Mouse (Mus musculus) c-Kit-negative CD71-positive TER-119-positive erythroid progenitor cells, embryonic 14.5 days (primary cell): Measurements from ENCODE around the gene Cdsn.

Experiments
- DNase-seq: peaks from one replicate; pipeline ENCODE4 v3.0.0-alpha.2; 2013; ENCODE audit warnings: low read depth, low spot score

The Cdsn gene

DNA sequence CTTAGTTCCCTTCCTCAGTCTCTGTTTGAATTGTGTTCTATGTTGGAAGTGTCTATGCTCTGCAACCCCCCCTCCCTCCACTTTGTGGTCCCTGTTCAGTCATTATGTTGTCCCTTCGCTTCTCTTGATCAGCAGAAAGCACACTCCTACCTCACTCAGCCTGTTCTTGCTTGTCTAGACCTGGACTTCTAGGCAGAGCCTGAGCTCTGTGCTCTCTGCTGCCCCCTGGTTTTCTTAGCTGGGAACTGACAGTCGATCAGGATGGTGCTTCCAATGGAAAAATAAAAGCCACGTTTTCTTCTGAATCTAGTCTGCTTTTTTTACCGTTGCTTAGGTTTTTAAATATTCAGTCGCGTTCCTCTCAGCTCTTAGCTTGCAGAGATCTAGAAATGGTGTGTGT lies 17.6 kb upstream of the Cdsn start:
- peak; percentile 43 for DNase-seq

DNA sequence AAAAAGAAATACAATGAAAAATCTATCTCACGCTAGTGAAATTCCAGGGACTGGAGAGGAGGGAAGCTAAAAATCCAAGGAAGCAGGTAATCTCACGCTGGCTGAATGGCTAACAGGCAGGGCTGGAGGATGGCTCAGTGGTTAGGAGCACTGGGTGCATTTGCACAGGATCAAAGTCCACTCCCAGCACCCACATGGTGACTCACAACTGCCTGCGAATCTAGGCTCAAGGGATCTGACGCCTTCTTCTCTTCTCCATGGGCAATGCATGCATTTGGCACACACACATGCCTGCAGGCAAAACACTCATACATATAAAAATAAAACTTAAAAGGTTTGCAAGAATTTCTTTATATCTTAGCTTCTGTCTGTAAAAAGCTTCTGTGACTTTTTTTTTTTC lies 14.5 kb upstream of the Cdsn start:
- DNase-seq = no peak

DNA sequence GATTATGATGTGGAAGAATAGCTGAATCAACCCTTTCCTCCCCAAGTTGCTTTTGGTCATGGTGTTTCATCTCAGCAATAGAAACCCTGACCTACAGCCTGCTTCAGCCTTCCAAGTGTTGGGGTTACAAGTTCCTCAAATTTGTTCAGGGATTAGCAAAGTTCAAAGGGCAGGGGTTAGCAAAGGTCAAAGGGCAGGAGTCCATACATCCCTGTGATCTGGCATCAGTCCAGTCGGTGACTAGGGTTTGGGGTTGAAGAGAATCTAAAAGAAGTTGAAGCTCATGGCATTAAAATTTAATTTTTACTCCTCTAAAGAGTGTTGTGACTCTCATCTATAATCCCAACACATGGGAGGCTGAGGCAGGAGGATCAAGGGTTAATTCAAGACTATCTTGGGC lies 13.5 kb upstream of the Cdsn start:
- DNase-seq = no peak

DNA sequence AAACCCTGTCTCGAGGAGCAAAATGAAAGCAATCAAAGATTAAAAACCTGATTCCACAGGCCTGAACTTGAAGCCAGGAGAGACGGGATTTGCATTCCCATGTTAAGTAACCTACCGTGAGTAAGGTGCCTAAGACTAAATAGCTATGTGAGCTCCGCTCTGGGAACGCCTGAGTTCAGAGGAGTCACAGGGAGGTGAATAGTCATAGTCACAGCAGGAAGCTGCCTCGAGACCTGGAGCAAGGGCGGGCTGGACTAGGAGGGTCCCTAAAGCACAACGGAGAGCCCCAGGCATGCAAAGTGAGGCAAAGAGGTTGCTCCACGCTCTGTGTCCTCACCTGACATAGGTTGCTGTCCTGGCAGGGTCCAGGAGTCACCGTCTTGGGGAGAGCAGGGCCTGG lies 12.4 kb upstream of the Cdsn start:
- no peak for DNase-seq

- no peak for DNase-seq
Observed at GRCm38 (mm10) chr17:35542761-35543411, 9.0 kb upstream of the Cdsn start.

DNA sequence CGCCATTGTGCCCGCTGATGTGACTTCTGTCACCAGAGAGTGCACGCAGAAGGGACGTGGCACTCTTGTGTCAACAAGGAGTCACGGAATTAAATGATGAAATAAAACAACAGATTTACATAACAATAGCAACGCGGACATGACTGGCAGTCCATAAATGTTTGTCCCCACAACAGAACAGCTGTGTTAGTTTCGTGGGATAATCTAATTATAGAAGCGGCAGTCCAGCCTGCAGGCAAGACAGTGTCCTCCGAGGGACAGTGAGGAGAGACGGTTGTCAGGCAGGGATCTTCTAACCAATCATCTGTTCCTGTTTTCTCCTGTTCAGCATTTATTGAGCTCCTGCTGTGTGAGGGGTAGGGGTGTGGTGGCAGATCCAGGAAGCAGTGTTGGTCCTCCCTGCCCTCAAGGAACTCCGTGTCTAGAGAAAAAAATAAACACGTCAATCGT lies 8.5 kb upstream of the Cdsn start:
- DNase-seq = no peak

GRCm38 (mm10) chr17:35544001-35544400 lies 7.9 kb upstream of the Cdsn start:
- DNase-seq = no peak

DNA sequence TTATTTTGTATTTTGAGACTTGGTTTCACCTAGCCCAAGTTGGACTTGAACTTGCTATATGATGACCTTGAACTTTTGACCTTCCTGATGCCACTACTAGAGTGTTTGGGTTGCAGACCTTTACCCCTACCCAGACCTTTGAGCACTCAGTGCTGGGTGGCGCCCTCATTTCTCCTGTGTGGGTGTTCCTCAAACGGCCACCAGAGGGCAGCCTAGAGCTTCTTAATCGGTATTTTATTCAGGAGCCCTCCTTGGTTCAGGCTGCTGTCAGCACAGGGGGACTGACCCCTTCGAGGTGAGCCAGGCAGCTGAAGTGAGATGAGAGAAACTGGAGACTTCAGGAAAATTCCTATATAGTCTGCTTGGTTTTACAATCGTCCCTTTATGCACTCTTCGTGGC lies 7.2 kb upstream of the Cdsn start:
- DNase-seq = peak; percentile 28

DNA sequence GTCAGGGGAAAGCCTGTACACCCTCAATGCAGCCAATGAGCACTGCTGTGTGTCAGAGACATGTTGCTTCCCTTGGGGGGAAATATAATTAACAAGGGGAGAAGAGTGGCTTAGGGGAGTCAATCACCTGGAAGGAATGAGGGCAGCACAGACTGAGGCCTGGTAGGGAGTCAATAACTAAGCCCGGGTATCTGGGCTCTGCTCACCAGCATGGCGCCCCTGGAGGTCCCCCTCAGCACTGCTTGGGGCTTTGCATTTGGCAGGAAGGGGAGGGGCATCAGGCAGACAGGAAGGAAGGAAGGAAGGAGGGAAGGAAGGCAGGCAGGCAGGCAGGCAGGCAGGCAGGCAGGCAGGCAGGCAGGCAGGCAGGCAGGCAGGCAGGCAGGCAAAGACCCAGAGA lies 4.5 kb upstream of the Cdsn start:
- no peak for DNase-seq

GRCm38 (mm10) chr17:35548636-35549035 lies 3.3 kb upstream of the Cdsn start:
- DNase-seq = no peak

DNA sequence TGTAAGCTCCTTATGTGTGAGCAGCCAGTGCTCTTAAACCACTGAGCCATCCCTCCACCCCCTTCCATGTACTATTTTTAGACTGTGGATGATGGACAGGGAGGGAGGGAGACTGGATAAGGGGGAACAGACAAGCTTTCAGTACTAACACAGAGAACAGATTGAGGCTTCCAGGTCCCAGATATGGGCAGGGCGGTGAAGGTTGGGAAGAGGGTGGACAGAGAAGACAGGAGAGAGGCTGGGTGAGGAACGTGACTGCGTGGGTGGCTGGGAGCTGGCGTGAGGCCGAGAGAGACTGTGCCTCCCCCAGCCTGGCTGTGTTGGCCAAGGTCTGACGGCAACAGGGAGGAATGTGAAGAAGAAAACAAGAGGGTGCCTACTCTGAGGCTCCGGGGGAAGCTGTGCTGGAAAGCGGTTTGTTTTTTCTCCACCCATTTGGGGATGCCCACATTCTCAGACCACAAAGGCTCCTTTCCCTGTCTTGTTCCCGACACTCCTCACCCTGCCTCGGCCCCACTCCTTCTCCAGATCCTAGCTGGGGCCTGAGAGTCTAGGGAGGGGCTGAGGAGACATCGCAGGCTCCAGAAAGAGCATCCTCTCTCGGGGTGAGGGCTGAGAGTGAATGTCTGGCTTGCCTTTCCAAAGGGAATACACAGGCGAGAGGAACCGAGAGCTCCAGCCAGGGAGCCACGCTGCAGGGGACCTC lies 2.3 kb upstream of the Cdsn start:
- no peak for DNase-seq

GRCm38 (mm10) chr17:35550143-35550494 lies 1.8 kb upstream of the Cdsn start:
- no peak for DNase-seq

DNA sequence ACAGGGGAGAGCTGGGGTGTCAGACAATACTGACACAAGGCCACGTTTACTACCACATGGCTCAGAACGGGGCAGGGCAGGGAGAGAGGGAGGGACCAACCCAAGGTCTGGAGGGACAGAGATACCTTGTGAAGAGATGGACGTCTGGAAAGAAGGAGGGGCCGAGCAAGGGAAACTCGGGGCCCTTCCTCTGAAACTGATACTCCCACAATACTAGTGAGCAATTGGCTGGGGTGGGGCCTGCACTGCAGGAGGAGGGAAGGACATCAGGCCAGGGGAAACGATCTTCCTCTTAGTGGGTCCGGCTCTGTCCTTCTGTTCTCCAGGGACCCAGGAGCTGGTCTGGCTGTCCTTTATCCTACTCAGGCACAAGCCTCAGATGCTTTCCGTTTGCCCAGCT lies 1.1 kb upstream of the Cdsn start:
- DNase-seq = no peak

GRCm38 (mm10) chr17:35554321-35554720 lies 2.4 kb downstream of the Cdsn start:
- no peak for DNase-seq

- no peak for DNase-seq
Observed at GRCm38 (mm10) chr17:35554761-35555397, 3.0 kb downstream of the Cdsn start.

GRCm38 (mm10) chr17:35556186-35556765 lies 4.3 kb downstream of the Cdsn start:
- no peak for DNase-seq

DNA sequence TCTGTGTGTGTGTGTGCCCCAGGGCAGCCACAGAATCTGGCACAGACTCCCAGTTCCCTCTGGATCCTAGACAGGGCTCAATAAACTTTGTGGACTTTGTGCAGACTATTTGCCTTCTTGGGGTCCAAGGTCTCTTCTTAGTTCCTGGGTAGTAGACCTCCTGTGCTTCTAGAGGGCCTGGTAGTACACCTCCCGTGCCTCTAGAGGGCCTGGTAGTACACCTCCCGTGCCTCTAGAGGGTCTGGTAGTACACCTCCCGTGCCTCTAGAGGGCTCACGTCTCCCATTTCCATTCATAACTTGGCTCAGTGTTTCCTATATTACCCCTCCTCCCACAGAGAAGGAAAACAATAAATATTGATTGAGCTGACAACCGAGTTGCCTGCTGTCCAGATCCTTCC lies 4.9 kb downstream of the Cdsn start:
- DNase-seq = no peak

GRCm38 (mm10) chr17:35557351-35557750 lies 5.4 kb downstream of the Cdsn start:
- no peak for DNase-seq

DNA sequence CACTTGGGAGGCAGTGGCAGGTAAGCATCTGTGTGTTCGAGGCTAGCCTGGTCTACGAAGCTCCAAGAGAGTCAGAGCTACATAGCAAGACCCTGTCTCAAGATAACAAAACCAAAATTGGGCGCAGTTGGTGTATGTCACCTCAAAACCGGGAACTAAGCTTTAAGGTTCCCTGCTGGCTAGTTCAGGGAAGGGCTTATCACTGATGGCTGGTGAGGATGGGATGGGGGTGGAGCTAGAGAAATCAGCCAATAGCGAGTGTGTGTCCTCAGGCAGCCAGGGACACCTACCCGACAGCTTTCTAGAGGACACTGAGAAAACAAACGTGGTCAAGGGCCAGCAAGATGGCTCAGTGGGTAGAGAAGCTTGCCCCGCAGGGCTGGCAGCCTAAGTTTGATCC lies 6.3 kb downstream of the Cdsn start:
- no peak for DNase-seq

GRCm38 (mm10) chr17:35567150-35567549 lies 15.2 kb downstream of the Cdsn start, which contains the start of gene 2300002M23Rik:
Gene 2300002M23Rik (plus strand): TSS chr17:35567450.
- DNase-seq = no peak

DNA sequence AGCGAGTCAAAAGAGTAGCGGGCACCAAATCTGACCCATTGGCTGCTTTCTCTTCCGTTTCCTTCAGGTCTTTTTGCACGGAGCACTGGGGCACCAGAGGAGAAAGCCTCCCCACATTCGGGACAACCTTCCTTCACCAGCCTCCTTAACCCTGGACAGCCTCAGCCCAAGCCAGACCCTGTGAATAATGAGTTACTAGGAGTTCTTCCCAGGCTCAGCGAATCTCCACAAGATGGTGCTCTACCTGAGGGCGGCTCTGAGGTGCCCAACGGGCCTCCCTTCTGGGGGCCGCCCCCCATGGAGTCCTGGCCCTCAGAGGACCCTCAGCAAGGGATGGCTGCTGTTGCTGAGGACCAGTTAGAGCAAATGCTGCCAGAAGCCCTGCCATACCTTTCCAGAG lies 15.8 kb downstream of the Cdsn start:
- DNase-seq = no peak

GRCm38 (mm10) chr17:35569091-35569944 lies 17.4 kb downstream of the Cdsn start:
- no peak for DNase-seq
